Mouse (Mus musculus) kidney, postnatal 0 days (tissue): ENCODE measurements around the gene Trp53tg5. TPM values are rescaled to one million over a fixed set of nuclear protein-coding genes. Genes with fewer than 3 reads are reported as not detected.

Experiments
- ATAC-seq: fragments of 200-750 bp; cut with Nextera tagmentation; replicated peaks from 2 replicates; pipeline ENCODE4 v1.8.0; 2017; ENCODE audit warnings: low read depth, moderate number of reproducible peaks, moderate TSS enrichment, moderate library complexity; ENCODE audit not compliant: low FRiP score
- DNase-seq: peaks from one replicate; pipeline ENCODE4 v3.0.0-alpha.2; 2016; ENCODE audit warnings: low spot score
- H3K27ac ChIP-seq: fragments of 300-500 bp; sonication (generic); 2 replicates; pipeline ENCODE4 v1.5.1; 2014; ENCODE audit warnings: mild to moderate bottlenecking
- H3K27me3 ChIP-seq: fragments of 300-500 bp; sonication (generic); 2 replicates; pipeline ENCODE4 v1.6.1; 2014; ENCODE audit warnings: low read length, mixed read lengths; ENCODE audit not compliant: insufficient read depth
- H3K36me3 ChIP-seq: fragments of 300-500 bp; sonication (generic); 2 replicates; pipeline ENCODE4 v1.6.1; 2014; ENCODE audit warnings: low read length, mixed read lengths; ENCODE audit not compliant: insufficient read depth
- H3K4me1 ChIP-seq: fragments of 300-500 bp; sonication (generic); replicated peaks from 2 replicates; pipeline ENCODE4 v1.6.1; 2014; ENCODE audit warnings: antibody characterized with exemption, low read length, mixed read lengths; ENCODE audit not compliant: insufficient read depth
- H3K4me2 ChIP-seq: fragments of 300-500 bp; sonication (generic); 2 replicates; pipeline ENCODE4 v1.6.1; 2014; ENCODE audit warnings: mild to moderate bottlenecking, low read length, moderate library complexity, mixed read lengths
- H3K4me3 ChIP-seq: fragments of 300-500 bp; sonication (generic); replicated peaks from 2 replicates; pipeline ENCODE4 v1.5.1; 2014; ENCODE audit warnings: low read depth, low read length
- H3K9ac ChIP-seq: fragments of 300-500 bp; sonication (generic); 2 replicates; pipeline ENCODE4 v1.6.1; 2014; ENCODE audit warnings: low read depth, low read length
- H3K9me3 ChIP-seq: fragments of 300-500 bp; sonication (generic); replicated peaks from 2 replicates; pipeline ENCODE4 v1.6.1; 2016; ENCODE audit warnings: low read length, inconsistent platforms, mixed read lengths
- CTCF ChIP-seq: IDR thresholded peaks from 2 replicates; pipeline ENCODE4 v1.5.1; 2016; ENCODE audit warnings: antibody characterized with exemption, low read depth, mild to moderate bottlenecking, moderate library complexity
- WGBS: fragments of 180-500 bp; shearing (Covaris S2); extraction: QIAGEN DNeasy Blood & Tissue Kit; methylation state at CpG from one replicate; pipeline ENCODE4 v1.1.7; 2014; 5-methylcytosine and 5-hydroxymethylcytosine counted together
- polyA plus RNA-seq: library from polyadenylated mRNA; unstranded; fragments of >200 nt; fragmentation: Nextera tagmentation; extraction: Ambion mirVana; gene quantifications from 2 replicates; pipeline ENCODE4 v1.2.1, GENCODE M21; 2015

The Trp53tg5 gene
- polyA plus RNA-seq, 1 experiment from 2014 or later, result not detected

DNA sequence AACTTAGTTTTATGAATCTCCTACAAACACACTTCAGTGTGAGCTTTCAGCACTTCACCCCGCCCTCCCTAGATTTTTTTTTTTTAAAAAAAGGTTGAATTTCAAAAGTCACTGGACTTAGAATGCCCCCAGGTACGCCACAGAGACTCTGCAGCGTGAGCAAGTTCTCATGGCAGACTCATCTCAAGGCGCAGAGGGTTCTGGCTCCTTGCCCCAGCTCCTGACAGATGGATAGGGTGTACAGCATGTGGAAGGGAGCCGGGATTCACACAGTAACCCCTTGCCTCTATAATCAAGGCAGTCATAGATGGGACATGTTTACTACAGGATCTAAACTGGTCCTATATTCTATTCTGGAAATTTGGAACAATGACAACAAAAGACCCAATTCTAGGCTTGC is 48.1 kb downstream of the Trp53tg5 start:
- Histone ChIP-seq H3K36me3 (peaks cover 40% of the 10 kb centered on the region), H3K27me3 (no peaks in the 10 kb centered on the region), H3K9ac (no peak overlapping the region), H3K4me1 (0 out of 2 replicates have a peak, but pooled peaks cover 2% of the 10 kb centered on the region), H3K9me3 (no peaks in the 10 kb centered on the region), H3K4me3 (no peak overlapping the region), H3K27ac (no peak overlapping the region), H3K4me2 (no peak overlapping the region)
- DNase-seq (no peak), ATAC-seq (no peak)
- no peak for TF ChIP-seq CTCF
- WGBS, result 84% methylated on average over 5 of the region's 5 CpGs

DNA sequence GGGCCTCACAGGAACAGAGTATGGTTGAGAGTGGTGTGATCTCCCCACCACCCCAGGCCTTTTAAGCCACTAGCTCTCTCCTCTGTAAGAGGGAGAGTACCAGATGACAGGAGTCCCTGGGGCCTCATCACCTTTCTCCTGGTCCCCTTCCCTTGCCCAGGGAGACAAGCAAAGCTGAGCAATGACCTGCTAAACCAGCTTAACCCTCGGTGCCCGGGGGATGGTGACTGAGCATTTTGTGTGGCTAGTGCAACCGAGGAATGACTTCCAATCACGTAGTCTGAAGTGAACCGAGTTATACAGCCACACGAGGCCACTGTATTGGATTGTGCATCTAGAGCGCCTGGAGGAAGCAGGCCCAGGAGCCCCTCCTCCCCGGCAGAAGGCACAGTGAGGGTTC is 49.1 kb downstream of the Trp53tg5 start:
- Histone ChIP-seq H3K4me3 (no peak overlapping the region), H3K9ac (no peak overlapping the region), H3K4me1 (no peaks in the 10 kb centered on the region), H3K27ac (no peak overlapping the region; the same call in 1 of the 2 replicates), H3K9me3 (no peaks in the 10 kb centered on the region), H3K27me3 (no peaks in the 10 kb centered on the region), H3K36me3 (peaks cover 37% of the 10 kb centered on the region), H3K4me2 (no peak overlapping the region)
- TF ChIP-seq CTCF, result no peak
- WGBS, result 88% methylated on average over 8 of the region's 8 CpGs
- DNase-seq, result no peak
- no peak for ATAC-seq

DNA sequence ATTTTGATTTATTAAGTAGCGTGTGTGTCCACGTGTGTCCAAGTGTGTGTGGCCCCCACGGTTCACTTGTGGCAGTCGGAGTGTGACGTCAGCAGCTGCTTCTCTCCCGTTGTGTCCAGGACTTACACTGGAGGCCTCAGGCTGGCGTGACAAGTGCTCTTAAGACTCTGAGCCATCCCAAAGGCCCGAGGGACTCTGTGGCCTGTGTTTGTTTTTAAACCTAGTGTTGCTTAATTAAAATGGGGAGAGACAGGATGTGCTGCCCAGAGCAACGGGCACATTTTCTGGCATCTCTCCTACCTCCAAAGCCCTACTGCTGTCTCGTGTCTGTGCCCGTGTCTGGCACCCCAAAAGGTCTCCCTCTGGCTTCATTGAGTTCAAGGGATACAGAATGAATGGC is 50.1 kb downstream of the Trp53tg5 start:
- WGBS, result 65% methylated on average over 11 of the region's 11 CpGs
- H3K4me1 ChIP-seq, result no peaks in the 10 kb centered on the region
- DNase-seq (no peak), ATAC-seq (no peak)
- TF ChIP-seq CTCF, result no peak
- no peak overlapping the region for H3K4me3 ChIP-seq
- no peak overlapping the region for H3K4me2 ChIP-seq
- no peak overlapping the region for H3K9ac ChIP-seq
- H3K9me3 ChIP-seq, result no peaks in the 10 kb centered on the region
- peaks cover 34% of the 10 kb centered on the region for H3K36me3 ChIP-seq
- no peak overlapping the region for H3K27ac ChIP-seq
- H3K27me3 ChIP-seq, result no peaks in the 10 kb centered on the region

DNA sequence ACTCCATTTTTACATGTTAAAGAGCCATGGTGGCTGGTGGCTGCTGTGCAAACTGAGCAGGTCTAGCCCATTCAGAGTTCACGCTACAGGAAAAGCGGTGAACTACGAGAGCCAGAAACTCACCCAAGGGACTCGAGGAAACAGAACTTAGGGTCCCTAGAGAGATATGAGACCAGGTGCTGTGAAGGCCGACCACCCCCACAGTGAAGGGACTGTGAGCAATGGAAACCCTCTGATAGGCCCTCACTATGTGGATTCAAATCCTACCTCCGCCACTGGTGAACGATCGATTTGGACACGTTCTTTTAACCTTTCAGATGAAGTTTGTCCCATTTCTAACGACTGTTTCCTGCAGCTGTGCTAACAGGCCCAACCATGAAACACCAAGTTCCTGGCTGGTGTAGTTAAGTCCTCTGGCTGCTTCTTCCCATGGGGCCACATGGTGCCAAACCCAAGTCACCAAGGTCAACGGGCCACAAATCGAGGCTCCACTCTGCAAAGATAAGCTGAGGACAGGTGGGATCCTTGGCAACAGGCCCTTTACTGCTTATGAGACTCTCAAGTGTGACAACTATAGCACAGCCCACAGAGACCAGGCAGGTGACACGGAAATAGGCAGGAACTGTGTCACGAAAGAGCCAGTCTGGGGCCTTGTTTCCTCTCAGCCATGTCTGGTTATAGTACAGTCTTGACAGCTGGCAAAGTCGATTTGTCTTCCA is 50.7 kb downstream of the Trp53tg5 start:
- Histone ChIP-seq H3K4me2 (no peak overlapping the region), H3K27me3 (no peaks in the 10 kb centered on the region), H3K4me1 (no peaks in the 10 kb centered on the region), H3K4me3 (no peak overlapping the region), H3K9ac (no peak overlapping the region), H3K36me3 (peaks cover 30% of the 10 kb centered on the region), H3K27ac (0 out of 2 replicates have a peak overlapping the region, but pooled peaks have one; percentile 1), H3K9me3 (no peaks in the 10 kb centered on the region)
- WGBS, result 81% methylated on average over 15 of the region's 15 CpGs
- peak; percentile 23; the same call in 1 of the 2 replicates for ATAC-seq
- DNase-seq, result no peak
- TF ChIP-seq CTCF, result no peak

DNA sequence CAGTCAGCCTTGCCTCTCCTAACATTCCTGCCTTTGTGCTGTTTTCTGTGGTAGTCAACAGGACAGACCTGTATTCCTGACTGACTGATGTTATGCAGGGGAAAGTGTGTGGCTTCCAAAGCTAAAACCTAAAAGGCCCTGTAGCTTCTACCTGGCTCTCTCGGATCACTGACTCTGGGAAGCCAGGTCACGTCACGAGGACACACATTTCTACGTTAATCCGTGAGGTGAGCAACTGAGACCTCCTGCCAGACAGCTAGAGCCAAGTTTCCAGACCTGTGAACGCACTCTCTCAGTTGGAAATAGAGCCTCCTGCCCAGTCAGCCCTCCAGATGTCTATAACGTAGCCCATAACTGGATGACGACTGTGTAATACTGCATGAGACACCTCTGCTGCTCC is 51.5 kb downstream of the Trp53tg5 start:
- no peak for DNase-seq
- no peak overlapping the region for H3K4me3 ChIP-seq
- peak overlapping the region; percentile 1; the same call in 1 of the 2 replicates for H3K27ac ChIP-seq
- ATAC-seq, result no peak
- H3K27me3 ChIP-seq, result no peaks in the 10 kb centered on the region
- TF ChIP-seq CTCF, result no peak
- no peaks in the 10 kb centered on the region for H3K4me1 ChIP-seq
- H3K9ac ChIP-seq, result no peak overlapping the region
- peaks cover 28% of the 10 kb centered on the region for H3K36me3 ChIP-seq
- no peak overlapping the region for H3K4me2 ChIP-seq
- WGBS, result 67% methylated on average over 8 of the region's 8 CpGs
- no peaks in the 10 kb centered on the region for H3K9me3 ChIP-seq

DNA sequence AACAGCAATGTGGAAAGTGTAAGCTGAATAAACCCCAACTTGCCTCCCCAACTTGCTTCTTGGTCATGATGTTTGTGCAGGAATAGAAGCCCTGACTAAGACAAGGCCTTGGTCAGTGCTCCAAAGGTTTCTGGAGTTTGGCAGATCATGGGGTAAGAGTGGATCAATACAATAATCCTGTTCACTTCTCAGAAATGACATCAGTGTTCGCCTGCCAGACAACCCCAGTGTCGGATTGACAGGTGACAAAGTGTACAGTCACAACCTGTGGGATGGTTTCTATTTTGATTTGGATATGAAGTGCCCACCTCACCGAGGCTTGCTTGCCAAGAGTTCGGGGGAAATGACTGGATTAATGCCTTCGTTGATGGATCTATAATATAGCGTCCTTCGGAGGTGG is 52.2 kb downstream of the Trp53tg5 start:
- no peak overlapping the region for H3K4me2 ChIP-seq
- no peak overlapping the region for H3K27ac ChIP-seq
- no peak overlapping the region for H3K9ac ChIP-seq
- no peak overlapping the region for H3K4me3 ChIP-seq
- WGBS, result 89% methylated on average over 7 of the region's 7 CpGs
- no peaks in the 10 kb centered on the region for H3K9me3 ChIP-seq
- H3K4me1 ChIP-seq, result no peaks in the 10 kb centered on the region
- no peaks in the 10 kb centered on the region for H3K27me3 ChIP-seq
- peaks cover 28% of the 10 kb centered on the region for H3K36me3 ChIP-seq
- DNase-seq, result no peak
- ATAC-seq, result no peak
- TF ChIP-seq CTCF, result no peak

Other genes with a start within 250 kb of the Trp53tg5 start
- gene Svs2, start 235.3 kb downstream of the Trp53tg5 start, polyA plus RNA-seq, result not detected in 2 replicates
- not detected in 2 replicates for gene Svs3b, start 217.1 kb downstream of the Trp53tg5 start, polyA plus RNA-seq
- gene Svs4, start 195.3 kb downstream of the Trp53tg5 start, polyA plus RNA-seq, result not detected in 2 replicates
- not detected in 2 replicates for gene Svs3a, start 184.5 kb downstream of the Trp53tg5 start, polyA plus RNA-seq
- not detected in 2 replicates for gene Svs6, start 157.0 kb downstream of the Trp53tg5 start, polyA plus RNA-seq
- gene Svs5, start 141.0 kb downstream of the Trp53tg5 start, polyA plus RNA-seq, result not detected in 2 replicates
- 4.8 and 9.6 TPM in 2 replicates for gene Slpi, start 84.6 kb downstream of the Trp53tg5 start, polyA plus RNA-seq
- not detected in 2 replicates for gene Rbpjl, start 70.6 kb downstream of the Trp53tg5 start, polyA plus RNA-seq
- gene Matn4, start 68.6 kb downstream of the Trp53tg5 start, polyA plus RNA-seq, result 0.46 and 0.62 TPM in 2 replicates
- gene Sdc4, start 29.8 kb downstream of the Trp53tg5 start, polyA plus RNA-seq, result 183 and 227 TPM in 2 replicates
- 83.0 and 83.1 TPM in 2 replicates for gene Sys1, start 16.8 kb downstream of the Trp53tg5 start, polyA plus RNA-seq
- gene Gm20458, start 12.8 kb downstream of the Trp53tg5 start, polyA plus RNA-seq, result 22.8 and 23.3 TPM in 2 replicates
- gene Dbndd2, start 12.4 kb upstream of the Trp53tg5 start, polyA plus RNA-seq, result 22.5 and 23.3 TPM in 2 replicates
- gene Pigt, start 23.8 kb upstream of the Trp53tg5 start, polyA plus RNA-seq, result 76.9 and 86.3 TPM in 2 replicates
- gene Wfdc2, start 88.7 kb upstream of the Trp53tg5 start, polyA plus RNA-seq, result 715 and 716 TPM in 2 replicates
- not detected in 2 replicates for gene Spint3, start 99.7 kb upstream of the Trp53tg5 start, polyA plus RNA-seq
- not detected in 2 replicates for gene Wfdc6a, start 111.7 kb upstream of the Trp53tg5 start, polyA plus RNA-seq
- 0.16 TPM in 1 of 2 replicates, not detected in the other for gene Eppin, start 119.9 kb upstream of the Trp53tg5 start, polyA plus RNA-seq
- not detected in 2 replicates for gene Wfdc6b, start 139.8 kb upstream of the Trp53tg5 start, polyA plus RNA-seq
- gene Wfdc8, start 139.9 kb upstream of the Trp53tg5 start, polyA plus RNA-seq, result 0.05 TPM in 1 of 2 replicates, not detected in the other
- gene Wfdc16, start 165.1 kb upstream of the Trp53tg5 start, polyA plus RNA-seq, result 0.17 TPM in 1 of 2 replicates, not detected in the other
- gene Wfdc10, start 182.3 kb upstream of the Trp53tg5 start, polyA plus RNA-seq, result 0.34 and 0.38 TPM in 2 replicates
- gene Wfdc9, start 182.9 kb upstream of the Trp53tg5 start, polyA plus RNA-seq, result not detected in 2 replicates
- gene Wfdc11, start 200.4 kb upstream of the Trp53tg5 start, polyA plus RNA-seq, result not detected in 2 replicates
- 1.4 and 1.6 TPM in 2 replicates for gene Wfdc13, start 211.4 kb upstream of the Trp53tg5 start, polyA plus RNA-seq
- 0.84 and 1.4 TPM in 2 replicates for gene Spint4, start 224.8 kb upstream of the Trp53tg5 start, polyA plus RNA-seq
- gene Spint5, start 241.6 kb upstream of the Trp53tg5 start, polyA plus RNA-seq, result not detected in 2 replicates